Mouse (Mus musculus) midbrain, postnatal 0 days (tissue): ENCODE measurements around the gene Vps13d. TPM values are rescaled to one million over a fixed set of nuclear protein-coding genes. Genes with fewer than 3 reads are reported as not detected.

Experiments used
- ATAC-seq: fragments of 200-750 bp; cut with Nextera tagmentation; 2 replicates; pipeline ENCODE4 v1.8.0; 2017; ENCODE audit warnings: moderate number of reproducible peaks, mild to moderate bottlenecking, moderate TSS enrichment, moderate library complexity; ENCODE audit not compliant: low FRiP score
- DNase-seq: peaks from one replicate; pipeline ENCODE4 v3.0.0-alpha.2; 2015; ENCODE audit warnings: low spot score
- H3K27ac ChIP-seq: fragments of 300-500 bp; sonication (generic); 2 replicates; pipeline ENCODE4 v1.5.1; 2014; ENCODE audit warnings: low read depth, mild to moderate bottlenecking, low read length, mixed read lengths
- H3K27me3 ChIP-seq: fragments of 300-500 bp; sonication (generic); 2 replicates; pipeline ENCODE4 v1.6.1; 2014; ENCODE audit warnings: low read length, control low read depth, mixed read lengths; ENCODE audit not compliant: insufficient read depth
- H3K36me3 ChIP-seq: fragments of 300-500 bp; sonication (generic); 2 replicates; pipeline ENCODE4 v1.6.1; 2014; ENCODE audit warnings: low read length, control low read depth, mixed read lengths; ENCODE audit not compliant: insufficient read depth
- H3K4me1 ChIP-seq: fragments of 300-500 bp; sonication (generic); 2 replicates; pipeline ENCODE4 v1.6.1; 2014; ENCODE audit warnings: mild to moderate bottlenecking, control low read depth, antibody characterized with exemption, low read length, mixed read lengths; ENCODE audit not compliant: insufficient read depth
- H3K4me2 ChIP-seq: fragments of 300-500 bp; sonication (generic); 2 replicates; pipeline ENCODE4 v1.6.1; 2014; ENCODE audit warnings: low read depth, mild to moderate bottlenecking, low read length, mixed read lengths; ENCODE audit not compliant: poor library complexity, severe bottlenecking
- H3K4me3 ChIP-seq: fragments of 300-500 bp; sonication (generic); 2 replicates; pipeline ENCODE4 v1.5.1; 2014; ENCODE audit warnings: low read depth, mild to moderate bottlenecking, low read length, moderate library complexity
- H3K9ac ChIP-seq: fragments of 300-500 bp; sonication (generic); replicated peaks from 2 replicates; pipeline ENCODE4 v1.6.1; 2014; ENCODE audit warnings: mild to moderate bottlenecking, low read length, moderate library complexity, mixed read lengths; ENCODE audit not compliant: poor library complexity, severe bottlenecking
- H3K9me3 ChIP-seq: fragments of 300-500 bp; sonication (generic); 2 replicates; pipeline ENCODE4 v1.6.1; 2016; ENCODE audit warnings: low read length, control low read depth
- CTCF ChIP-seq: IDR thresholded peaks from 2 replicates; pipeline ENCODE4 v1.5.1; 2016; ENCODE audit warnings: antibody characterized with exemption, mild to moderate bottlenecking
- WGBS: fragments of 180-500 bp; shearing (Covaris S2); extraction: QIAGEN DNeasy Blood & Tissue Kit; methylation state at CpG from one replicate; pipeline ENCODE4 v1.1.7; 2014; 5-methylcytosine and 5-hydroxymethylcytosine counted together
- polyA plus RNA-seq: library from polyadenylated mRNA; unstranded; fragments of >200 nt; fragmentation: Nextera tagmentation; extraction: Ambion mirVana; gene quantifications from 2 replicates; pipeline ENCODE4 v1.2.1, GENCODE M21; 2015
- total RNA-seq: library from RNA; depleted of rRNA; stranded (reverse); fragments of >200 nt; gene quantifications from 2 replicates; pipeline ENCODE4 v1.2.3, GENCODE M21; 2014; rRNA removed

Vps13d gene
- total and polyA plus RNA-seq, 2 experiments from 2014 or later: 9.1 to 35.6 TPM

GRCm38 (mm10) chr4:144928693-144929436, 265.9 kb downstream of the Vps13d start:
- ATAC-seq: no peak
- Histone ChIP-seq H3K36me3 (no peaks in the 10 kb centered on the region), H3K4me1 (no peaks in the 10 kb centered on the region), H3K27ac (no peak overlapping the region), H3K9me3 (no peaks in the 10 kb centered on the region), H3K9ac (no peak overlapping the region), H3K27me3 (no peaks in the 10 kb centered on the region), H3K4me3 (no peak overlapping the region), H3K4me2 (no peak overlapping the region)
- TF ChIP-seq CTCF: no peak
- no peak for DNase-seq
- 85% methylated on average over 5 of the region's 5 CpGs for WGBS

Other genes with a start within 250 kb of the Vps13d start
- 7.1 and 7.5 TPM in 2 replicates for gene Tnfrsf1b, start 51.9 kb upstream of the Vps13d start, total RNA-seq
- 2.6 and 2.8 TPM in 2 replicates for gene Tnfrsf1b, start 51.9 kb upstream of the Vps13d start, polyA plus RNA-seq
- gene Tnfrsf8, start 120.2 kb upstream of the Vps13d start, total RNA-seq: 3.3 and 3.7 TPM in 2 replicates
- gene Tnfrsf8, start 120.2 kb upstream of the Vps13d start, polyA plus RNA-seq: 3.0 TPM in 2 replicates